Mouse (Mus musculus): Measurements from ENCODE around the gene Mas1. TPM values are rescaled to one million over a fixed set of nuclear protein-coding genes. Genes with fewer than 3 reads are reported as not detected.

The Mas1 gene
- polyA plus RNA-seq, 1 experiment from 2014 or later: 0.66 TPM

- Histone ChIP-seq H3K4me1 (ENCODE audit: control insufficient read depth, insufficient read depth, low read length) (no peaks in the 10 kb centered on the region), H3K9ac (ENCODE audit: low read depth, low read length) (no peak overlapping the region), H3K4me2 (replicated peaks; ENCODE audit: low read depth, low read length) (no peak overlapping the region), H3K36me3 (ENCODE audit: control insufficient read depth, insufficient read depth, low read length) (no peaks in the 10 kb centered on the region; the same call in 1 of the 2 replicates), H3K9me3 (ENCODE audit: control insufficient read depth, low read length) (no peaks in the 10 kb centered on the region), H3K4me3 (ENCODE audit: low read length) (no peak overlapping the region), H3K27me3 (ENCODE audit: control insufficient read depth, insufficient read depth, low read length) (no peaks in the 10 kb centered on the region), H3K27ac (ENCODE audit: low read depth, low read length) (no peak overlapping the region; the same call in 1 of the 2 replicates)
- ATAC-seq (ENCODE audit: low FRiP score, low TSS enrichment): peak; percentile 76
- WGBS: 79% methylated on average over 12 of the region's 12 CpGs
These were observed 68.3 kb downstream of the Mas1 start for GRCm38 (mm10) chr17:12799368-12800275.

- H3K9ac ChIP-seq (ENCODE audit: low read depth, low read length): no peak overlapping the region
- ATAC-seq (ENCODE audit: low FRiP score, low TSS enrichment): no peak
- peak overlapping the region; percentile 12; the same call in 1 of the 2 replicates for H3K27ac ChIP-seq (ENCODE audit: low read depth, low read length)
- H3K4me2 ChIP-seq (replicated peaks; ENCODE audit: low read depth, low read length): no peak overlapping the region
- H3K4me1 ChIP-seq (ENCODE audit: control insufficient read depth, insufficient read depth, low read length): no peaks in the 10 kb centered on the region
- no peak overlapping the region for H3K4me3 ChIP-seq (ENCODE audit: low read length)
- 94% methylated on average over 3 of the region's 3 CpGs for WGBS
- no peaks in the 10 kb centered on the region; the same call in 1 of the 2 replicates for H3K36me3 ChIP-seq (ENCODE audit: control insufficient read depth, insufficient read depth, low read length)
- no peaks in the 10 kb centered on the region for H3K27me3 ChIP-seq (ENCODE audit: control insufficient read depth, insufficient read depth, low read length)
- H3K9me3 ChIP-seq (ENCODE audit: control insufficient read depth, low read length): no peaks in the 10 kb centered on the region
These were observed 69.4 kb downstream of the Mas1 start for GRCm38 (mm10) chr17:12798571-12798970.

GRCm38 (mm10) chr17:12797427-12798029 is 70.4 kb downstream of the Mas1 start:
- Histone ChIP-seq H3K4me1 (ENCODE audit: control insufficient read depth, insufficient read depth, low read length) (peaks cover 2% of the 10 kb centered on the region; the same call in 1 of the 2 replicates), H3K27me3 (ENCODE audit: control insufficient read depth, insufficient read depth, low read length) (no peaks in the 10 kb centered on the region), H3K4me3 (ENCODE audit: low read length) (no peak overlapping the region), H3K9me3 (ENCODE audit: control insufficient read depth, low read length) (no peaks in the 10 kb centered on the region), H3K4me2 (replicated peaks; ENCODE audit: low read depth, low read length) (no peak overlapping the region), H3K9ac (ENCODE audit: low read depth, low read length) (no peak overlapping the region), H3K36me3 (ENCODE audit: control insufficient read depth, insufficient read depth, low read length) (no peaks in the 10 kb centered on the region; the same call in 1 of the 2 replicates), H3K27ac (ENCODE audit: low read depth, low read length) (no peak overlapping the region)
- ATAC-seq (ENCODE audit: low FRiP score, low TSS enrichment): no peak
- WGBS: 84% methylated on average over 3 of the region's 3 CpGs

- ATAC-seq (ENCODE audit: low FRiP score, low TSS enrichment): no peak
- H3K9me3 ChIP-seq (ENCODE audit: control insufficient read depth, low read length): no peaks in the 10 kb centered on the region
- WGBS: 76% methylated on average over 3 of the region's 3 CpGs
These were observed 71.3 kb downstream of the Mas1 start for GRCm38 (mm10) chr17:12796633-12797032.

GRCm38 (mm10) chr17:12793660-12794406 is 74.1 kb downstream of the Mas1 start:
- Histone ChIP-seq H3K9ac (ENCODE audit: low read depth, low read length) (no peak overlapping the region), H3K27ac (ENCODE audit: low read depth, low read length) (peak overlapping the region; percentile 73; the same call in 1 of the 2 replicates), H3K9me3 (ENCODE audit: control insufficient read depth, low read length) (0 out of 2 replicates have a peak, but pooled peaks cover under 1% of the 10 kb centered on the region), H3K4me3 (ENCODE audit: low read length) (no peak overlapping the region), H3K4me1 (ENCODE audit: control insufficient read depth, insufficient read depth, low read length) (peaks cover 27% of the 10 kb centered on the region), H3K4me2 (replicated peaks; ENCODE audit: low read depth, low read length) (no peak overlapping the region), H3K27me3 (ENCODE audit: control insufficient read depth, insufficient read depth, low read length) (no peaks in the 10 kb centered on the region), H3K36me3 (ENCODE audit: control insufficient read depth, insufficient read depth, low read length) (no peaks in the 10 kb centered on the region; the same call in 1 of the 2 replicates)
- 45% methylated on average over 8 of the region's 8 CpGs for WGBS
- 0 out of 2 replicates have a peak, but pooled peaks have one; percentile 28 for ATAC-seq (ENCODE audit: low FRiP score, low TSS enrichment)

More at GRCm38 (mm10) chr17:12796633-12797032, 71.3 kb downstream of the Mas1 start:
- Histone ChIP-seq H3K36me3 (ENCODE audit: control insufficient read depth, insufficient read depth, low read length) (no peaks in the 10 kb centered on the region; the same call in 1 of the 2 replicates), H3K4me2 (replicated peaks; ENCODE audit: low read depth, low read length) (no peak overlapping the region), H3K9ac (ENCODE audit: low read depth, low read length) (no peak overlapping the region), H3K4me1 (ENCODE audit: control insufficient read depth, insufficient read depth, low read length) (peaks cover 9% of the 10 kb centered on the region; the same call in 1 of the 2 replicates), H3K4me3 (ENCODE audit: low read length) (no peak overlapping the region), H3K27ac (ENCODE audit: low read depth, low read length) (no peak overlapping the region), H3K27me3 (ENCODE audit: control insufficient read depth, insufficient read depth, low read length) (no peaks in the 10 kb centered on the region)

GRCm38 (mm10) chr17:12792422-12793206 is 75.3 kb downstream of the Mas1 start:
- H3K4me1 ChIP-seq (ENCODE audit: control insufficient read depth, insufficient read depth, low read length): peaks cover 27% of the 10 kb centered on the region
- H3K27ac ChIP-seq (ENCODE audit: low read depth, low read length): peak overlapping the region; percentile 38; the same call in 1 of the 2 replicates
- H3K9ac ChIP-seq (ENCODE audit: low read depth, low read length): no peak overlapping the region
- ATAC-seq (ENCODE audit: low FRiP score, low TSS enrichment): no peak
- WGBS: 65% methylated on average over 11 of the region's 11 CpGs
- peaks cover 5% of the 10 kb centered on the region for H3K36me3 ChIP-seq (ENCODE audit: control insufficient read depth, insufficient read depth, low read length)
- H3K27me3 ChIP-seq (ENCODE audit: control insufficient read depth, insufficient read depth, low read length): no peaks in the 10 kb centered on the region
- H3K4me3 ChIP-seq (ENCODE audit: low read length): no peak overlapping the region
- H3K4me2 ChIP-seq (replicated peaks; ENCODE audit: low read depth, low read length): no peak overlapping the region
- peaks cover 12% of the 10 kb centered on the region; the same call in 1 of the 2 replicates for H3K9me3 ChIP-seq (ENCODE audit: control insufficient read depth, low read length)

- peaks cover 12% of the 10 kb centered on the region; the same call in 1 of the 2 replicates for H3K9me3 ChIP-seq (ENCODE audit: control insufficient read depth, low read length)
- H3K9ac ChIP-seq (ENCODE audit: low read depth, low read length): no peak overlapping the region
- no peak overlapping the region for H3K4me2 ChIP-seq (replicated peaks; ENCODE audit: low read depth, low read length)
- H3K4me3 ChIP-seq (ENCODE audit: low read length): no peak overlapping the region
- H3K27me3 ChIP-seq (ENCODE audit: control insufficient read depth, insufficient read depth, low read length): no peaks in the 10 kb centered on the region
- WGBS: 30% methylated on average over 4 of the region's 4 CpGs
- H3K4me1 ChIP-seq (ENCODE audit: control insufficient read depth, insufficient read depth, low read length): peaks cover 27% of the 10 kb centered on the region
- peak overlapping the region; percentile 79 for H3K27ac ChIP-seq (ENCODE audit: low read depth, low read length)
- peaks cover 5% of the 10 kb centered on the region for H3K36me3 ChIP-seq (ENCODE audit: control insufficient read depth, insufficient read depth, low read length)
- peak; percentile 9; the same call in 1 of the 2 replicates for ATAC-seq (ENCODE audit: low FRiP score, low TSS enrichment)
These were observed 76.5 kb downstream of the Mas1 start for GRCm38 (mm10) chr17:12791420-12791819.

GRCm38 (mm10) chr17:12791079-12791406 is 76.9 kb downstream of the Mas1 start:
- H3K27ac ChIP-seq (ENCODE audit: low read depth, low read length): peak overlapping the region; percentile 79
- H3K4me1 ChIP-seq (ENCODE audit: control insufficient read depth, insufficient read depth, low read length): peaks cover 27% of the 10 kb centered on the region
- H3K9ac ChIP-seq (ENCODE audit: low read depth, low read length): no peak overlapping the region
- WGBS: 28% methylated on average over 5 of the region's 5 CpGs
- H3K4me3 ChIP-seq (ENCODE audit: low read length): no peak overlapping the region
- peaks cover 5% of the 10 kb centered on the region for H3K36me3 ChIP-seq (ENCODE audit: control insufficient read depth, insufficient read depth, low read length)
- ATAC-seq (ENCODE audit: low FRiP score, low TSS enrichment): peak; percentile 10; the same call in 1 of the 2 replicates
- H3K4me2 ChIP-seq (replicated peaks; ENCODE audit: low read depth, low read length): no peak overlapping the region; the same call in 1 of the 2 replicates
- no peaks in the 10 kb centered on the region for H3K27me3 ChIP-seq (ENCODE audit: control insufficient read depth, insufficient read depth, low read length)
- H3K9me3 ChIP-seq (ENCODE audit: control insufficient read depth, low read length): peaks cover 12% of the 10 kb centered on the region; the same call in 1 of the 2 replicates
